Mouse (Mus musculus) intestine, postnatal 0 days (tissue): ENCODE measurements around the gene Bag3. TPM values are rescaled to one million over a fixed set of nuclear protein-coding genes. Genes with fewer than 3 reads are reported as not detected.

Source experiments
- ATAC-seq: fragments of 200-750 bp; cut with Nextera tagmentation; 2 replicates; pipeline ENCODE4 v1.8.0; 2017; ENCODE audit warnings: mild to moderate bottlenecking, moderate TSS enrichment, moderate library complexity
- H3K27ac ChIP-seq: fragments of 300-500 bp; sonication (generic); 2 replicates; pipeline ENCODE4 v1.5.1; 2014; ENCODE audit warnings: mild to moderate bottlenecking, low read depth, low read length, moderate library complexity
- H3K27me3 ChIP-seq: fragments of 300-500 bp; sonication (generic); replicated peaks from 2 replicates; pipeline ENCODE4 v1.6.1; 2014; ENCODE audit warnings: low read length, mixed read lengths; ENCODE audit not compliant: control insufficient read depth, insufficient read depth
- H3K36me3 ChIP-seq: fragments of 300-500 bp; sonication (generic); 2 replicates; pipeline ENCODE4 v1.6.1; 2014; ENCODE audit warnings: mild to moderate bottlenecking, moderate library complexity; ENCODE audit not compliant: control insufficient read depth, insufficient read depth
- H3K4me1 ChIP-seq: fragments of 300-500 bp; sonication (generic); replicated peaks from 2 replicates; pipeline ENCODE4 v1.6.1; 2014; ENCODE audit warnings: antibody characterized with exemption, low read length, mixed read lengths; ENCODE audit not compliant: control insufficient read depth, insufficient read depth
- H3K4me2 ChIP-seq: fragments of 300-500 bp; sonication (generic); replicated peaks from 2 replicates; pipeline ENCODE4 v1.6.1; 2014; ENCODE audit warnings: low read depth, mild to moderate bottlenecking, moderate library complexity
- H3K4me3 ChIP-seq: fragments of 300-500 bp; sonication (generic); 2 replicates; pipeline ENCODE4 v1.5.1; 2014; ENCODE audit warnings: low read depth, low read length
- H3K9ac ChIP-seq: fragments of 300-500 bp; sonication (generic); 2 replicates; pipeline ENCODE4 v1.6.1; 2014; ENCODE audit warnings: mild to moderate bottlenecking, low read depth, low read length
- H3K9me3 ChIP-seq: fragments of 300-500 bp; sonication (generic); 2 replicates; pipeline ENCODE4 v1.6.1; 2016; ENCODE audit warnings: mixed run types; ENCODE audit not compliant: control insufficient read depth
- CTCF ChIP-seq: sonication (generic); IDR thresholded peaks from 2 replicates; pipeline ENCODE4 v1.5.1; 2016; ENCODE audit warnings: low read depth, mild to moderate bottlenecking, control low read depth, antibody characterized with exemption, moderate library complexity
- WGBS: fragments of 180-500 bp; shearing (Covaris S2); extraction: QIAGEN DNeasy Blood & Tissue Kit; methylation state at CpG from one replicate; pipeline ENCODE4 v1.1.7; 2014; 5-methylcytosine and 5-hydroxymethylcytosine counted together
- microRNA-seq: library from miRNA; unstranded; fragments of <30 nt; microRNA quantifications from one replicate; pipeline ENCODE4, GENCODE M21; 2016
- polyA plus RNA-seq: library from polyadenylated mRNA; unstranded; fragments of >200 nt; fragmentation: Nextera tagmentation; extraction: Ambion mirVana; gene quantifications from 2 replicates; pipeline ENCODE4 v1.2.1, GENCODE M21; 2015

Gene Bag3
- polyA plus RNA-seq, 1 experiment from 2014 or later, result 7.5 TPM

- 92% methylated on average over 2 of the region's 2 CpGs for WGBS
- H3K9me3 ChIP-seq, result no peaks in the 10 kb centered on the region
- no peak for TF ChIP-seq CTCF
Measured at GRCm38 (mm10) chr7:128596274-128596673, 72.9 kb downstream of the Bag3 start.

More at GRCm38 (mm10) chr7:128596274-128596673, 72.9 kb downstream of the Bag3 start:
- no peak for ATAC-seq
- Histone ChIP-seq H3K36me3 (no peaks in the 10 kb centered on the region), H3K4me3 (no peak overlapping the region), H3K9ac (no peak overlapping the region), H3K4me2 (no peak overlapping the region), H3K4me1 (no peaks in the 10 kb centered on the region), H3K27me3 (no peaks in the 10 kb centered on the region), H3K27ac (no peak overlapping the region)

Small RNAs within 50 kb of the gene (microRNA-seq; reads per million reads assigned to microRNA genes)
- not detected for gene Gm24365

Other genes with a start within 250 kb of the Bag3 start
- 32.6 and 34.7 TPM in 2 replicates for gene BC017158, start 225.4 kb upstream of the Bag3 start, polyA plus RNA-seq
- gene Rgs10, start 104.9 kb upstream of the Bag3 start, polyA plus RNA-seq, result 20.9 and 23.8 TPM in 2 replicates
- gene Tial1, start 61.9 kb upstream of the Bag3 start, polyA plus RNA-seq, result 17.3 and 18.9 TPM in 2 replicates
- 8.3 and 9.3 TPM in 2 replicates for gene Inpp5f, start 87.7 kb downstream of the Bag3 start, polyA plus RNA-seq
- gene Mcmbp, start 216.9 kb downstream of the Bag3 start, polyA plus RNA-seq, result 25.0 and 26.5 TPM in 2 replicates
- gene Sec23ip, start 221.3 kb downstream of the Bag3 start, polyA plus RNA-seq, result 15.3 and 17.2 TPM in 2 replicates